Mouse (Mus musculus) stomach, embryonic 14.5 days (tissue): Measurements from ENCODE around the gene Rin3. TPM values are rescaled to one million over a fixed set of nuclear protein-coding genes. Genes with fewer than 3 reads are reported as not detected.
A peak's percentile ranks its signal among the peaks of the same experiment; 100 is the strongest.

Source experiments
- ATAC-seq: fragments of 200-750 bp; cut with Nextera tagmentation; 2 replicates; pipeline ENCODE4 v1.8.0; 2017; ENCODE audit warnings: low read depth, moderate TSS enrichment; ENCODE audit not compliant: insufficient number of reproducible peaks, insufficient read depth, low FRiP score
- H3K27ac ChIP-seq: fragments of 300-500 bp; sonication (generic); 2 replicates; pipeline ENCODE4 v1.5.1; 2014; ENCODE audit warnings: mild to moderate bottlenecking, low read length, moderate library complexity, mixed read lengths
- H3K27me3 ChIP-seq: fragments of 300-500 bp; sonication (generic); 2 replicates; pipeline ENCODE4 v1.6.1; 2014; ENCODE audit warnings: low read length, control low read depth, mixed read lengths; ENCODE audit not compliant: control insufficient read depth, insufficient read depth
- H3K36me3 ChIP-seq: fragments of 300-500 bp; sonication (generic); 2 replicates; pipeline ENCODE4 v1.6.1; 2014; ENCODE audit warnings: mild to moderate bottlenecking, control low read depth, low read length, moderate library complexity, mixed read lengths; ENCODE audit not compliant: control insufficient read depth, insufficient read depth
- H3K4me1 ChIP-seq: fragments of 300-500 bp; sonication (generic); 2 replicates; pipeline ENCODE4 v1.6.1; 2014; ENCODE audit warnings: low read length, control low read depth, mixed read lengths; ENCODE audit not compliant: control insufficient read depth, insufficient read depth
- H3K4me2 ChIP-seq: fragments of 300-500 bp; sonication (generic); replicated peaks from 2 replicates; pipeline ENCODE4 v1.6.1; 2014; ENCODE audit warnings: low read depth, low read length, control low read depth
- H3K4me3 ChIP-seq: fragments of 300-500 bp; sonication (generic); 2 replicates; pipeline ENCODE4 v1.5.1; 2014; ENCODE audit warnings: low read depth, low read length, control low read depth
- H3K9ac ChIP-seq: fragments of 300-500 bp; sonication (generic); replicated peaks from 2 replicates; pipeline ENCODE4 v1.6.1; 2014; ENCODE audit warnings: low read depth, mild to moderate bottlenecking, control low read depth, low read length, moderate library complexity, mixed read lengths
- H3K9me3 ChIP-seq: fragments of 300-500 bp; sonication (generic); 2 replicates; pipeline ENCODE4 v1.6.1; 2016; ENCODE audit warnings: low read depth, low read length, control low read depth; ENCODE audit not compliant: control insufficient read depth
- whole genome bisulfite sequencing: fragments of 180-500 bp; shearing (Covaris S2); extraction: QIAGEN DNeasy Blood & Tissue Kit; methylation state at CpG from one replicate; pipeline ENCODE4 v1.1.7; 2014; 5-methylcytosine and 5-hydroxymethylcytosine counted together
- polyA plus RNA-seq: library from polyadenylated mRNA; unstranded; fragments of >200 nt; fragmentation: Nextera tagmentation; extraction: Ambion mirVana; gene quantifications from 2 replicates; pipeline ENCODE4 v1.2.1, GENCODE M21; 2014

Rin3 gene
- polyA plus RNA-seq, 1 experiment from 2014 or later, result 12.1 TPM

DNA sequence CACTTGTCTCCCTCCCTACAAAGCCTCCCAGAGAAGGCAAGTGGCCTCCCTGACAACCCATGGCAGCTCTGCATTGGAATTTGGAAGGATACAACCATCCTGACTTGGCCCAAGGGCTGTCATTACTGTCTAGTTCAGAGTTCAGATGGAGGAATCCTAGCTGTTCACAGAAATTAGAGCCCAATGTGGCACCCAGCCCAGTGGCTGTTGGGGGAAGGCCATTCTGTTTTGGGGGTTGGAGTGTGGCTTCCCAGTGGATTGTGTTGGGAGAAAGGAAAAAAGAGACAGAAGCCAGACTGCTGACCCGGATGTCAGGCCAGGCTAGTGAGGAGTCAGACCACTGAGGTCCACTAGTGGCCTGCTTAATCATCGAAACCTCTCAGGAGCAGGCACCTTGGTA lies 40.5 kb downstream of the Rin3 start:
- H3K4me2 ChIP-seq, result no peak overlapping the region
- no peak overlapping the region for H3K4me3 ChIP-seq
- WGBS, result 78% methylated on average over 2 of the region's 2 CpGs
- H3K27me3 ChIP-seq, result no peaks in the 10 kb centered on the region
- no peak overlapping the region for H3K9ac ChIP-seq
- H3K36me3 ChIP-seq, result no peaks in the 10 kb centered on the region
- no peak; the same call in 1 of the 2 replicates for ATAC-seq
- 0 out of 2 replicates have a peak, but pooled peaks cover 11% of the 10 kb centered on the region for H3K4me1 ChIP-seq
- H3K9me3 ChIP-seq, result no peaks in the 10 kb centered on the region
- peak overlapping the region; percentile 7; the same call in 1 of the 2 replicates for H3K27ac ChIP-seq

DNA sequence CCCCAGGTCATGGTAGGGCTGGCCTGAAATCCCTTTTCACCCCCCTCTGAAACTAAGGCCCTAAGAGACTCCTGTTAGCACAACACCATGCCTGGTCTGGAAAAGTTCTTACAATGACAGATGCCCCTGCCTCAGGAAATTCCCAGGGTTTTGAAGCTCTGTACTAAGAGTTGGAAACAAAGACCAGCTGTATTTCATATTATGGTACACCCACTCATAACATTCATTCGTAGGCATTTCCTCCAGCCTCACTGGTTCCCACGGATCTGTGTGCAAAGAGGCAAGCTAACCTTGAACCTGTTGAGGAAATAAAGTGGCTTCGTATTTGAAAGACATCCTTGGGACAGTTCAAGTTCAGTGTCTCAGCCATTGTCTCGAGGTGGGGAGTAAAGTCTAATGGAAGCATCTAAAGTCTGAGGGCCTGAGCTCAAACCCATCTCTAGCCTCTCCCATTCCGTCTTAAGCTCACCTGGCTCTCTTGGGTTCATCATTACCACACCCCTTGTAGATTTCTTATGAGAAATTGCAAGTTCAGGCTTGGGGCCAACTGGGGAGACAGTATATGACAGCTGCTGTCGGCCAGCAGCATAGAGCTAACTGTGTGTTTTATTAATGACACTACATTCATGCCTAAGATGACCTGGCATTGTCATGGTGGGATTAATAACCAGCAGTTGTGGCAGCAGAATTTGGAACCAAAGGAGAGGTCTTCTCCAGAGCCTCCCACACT lies 41.5 kb downstream of the Rin3 start:
- WGBS, result 55% methylated on average over 6 of the region's 6 CpGs
- Histone ChIP-seq H3K9ac (no peak overlapping the region), H3K27me3 (no peaks in the 10 kb centered on the region), H3K9me3 (no peaks in the 10 kb centered on the region), H3K4me1 (0 out of 2 replicates have a peak, but pooled peaks cover 11% of the 10 kb centered on the region), H3K27ac (peak overlapping the region; percentile 44; the same call in 1 of the 2 replicates), H3K36me3 (no peaks in the 10 kb centered on the region), H3K4me2 (no peak overlapping the region), H3K4me3 (no peak overlapping the region)
- no peak; the same call in 1 of the 2 replicates for ATAC-seq

GRCm38 (mm10) chr12:102324886-102325220 lies 42.0 kb downstream of the Rin3 start:
- H3K27ac ChIP-seq, result peak overlapping the region; percentile 44; the same call in 1 of the 2 replicates
- no peaks in the 10 kb centered on the region for H3K36me3 ChIP-seq
- no peak overlapping the region for H3K4me3 ChIP-seq
- WGBS, result 75% methylated on average over 2 of the region's 2 CpGs
- no peak for ATAC-seq
- H3K27me3 ChIP-seq, result no peaks in the 10 kb centered on the region
- 0 out of 2 replicates have a peak, but pooled peaks cover 11% of the 10 kb centered on the region for H3K4me1 ChIP-seq
- no peak overlapping the region for H3K4me2 ChIP-seq
- H3K9ac ChIP-seq, result no peak overlapping the region
- no peaks in the 10 kb centered on the region for H3K9me3 ChIP-seq

- Histone ChIP-seq H3K9ac (no peak overlapping the region), H3K4me3 (no peak overlapping the region), H3K9me3 (no peaks in the 10 kb centered on the region), H3K27ac (no peak overlapping the region), H3K27me3 (no peaks in the 10 kb centered on the region), H3K36me3 (no peaks in the 10 kb centered on the region), H3K4me2 (no peak overlapping the region), H3K4me1 (0 out of 2 replicates have a peak, but pooled peaks cover 11% of the 10 kb centered on the region)
- no peak for ATAC-seq
- WGBS, result 74% methylated on average over 2 of the region's 2 CpGs
Measured at GRCm38 (mm10) chr12:102326753-102327340, 44.0 kb downstream of the Rin3 start.

DNA sequence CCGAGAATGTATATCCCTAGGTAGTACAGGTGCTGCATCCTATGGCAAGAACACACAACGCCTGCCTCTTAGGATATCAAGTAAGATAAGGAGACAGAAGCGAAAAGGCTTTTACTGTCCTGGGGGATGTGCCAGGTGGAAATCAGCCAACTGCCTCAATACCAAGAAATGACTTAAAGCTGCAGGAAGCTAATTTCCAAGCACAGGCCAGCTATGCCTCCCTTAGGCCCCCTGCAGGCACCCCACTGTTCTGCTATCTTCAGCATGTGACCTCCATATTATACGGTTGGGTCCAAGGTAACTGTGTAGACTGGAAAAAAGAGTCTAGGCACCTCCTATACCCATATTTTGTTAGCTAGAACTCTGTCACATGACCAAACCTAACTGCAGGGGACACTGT lies 44.7 kb downstream of the Rin3 start:
- 75% methylated on average over 4 of the region's 4 CpGs for WGBS
- H3K4me2 ChIP-seq, result no peak overlapping the region
- no peak overlapping the region for H3K4me3 ChIP-seq
- no peak overlapping the region for H3K27ac ChIP-seq
- no peaks in the 10 kb centered on the region for H3K27me3 ChIP-seq
- no peaks in the 10 kb centered on the region for H3K36me3 ChIP-seq
- H3K9ac ChIP-seq, result no peak overlapping the region
- 0 out of 2 replicates have a peak, but pooled peaks cover 11% of the 10 kb centered on the region for H3K4me1 ChIP-seq
- ATAC-seq, result no peak
- no peaks in the 10 kb centered on the region for H3K9me3 ChIP-seq

- no peak overlapping the region for H3K4me3 ChIP-seq
- 81% methylated on average over 4 of the region's 4 CpGs for WGBS
- H3K36me3 ChIP-seq, result no peaks in the 10 kb centered on the region
- H3K27me3 ChIP-seq, result no peaks in the 10 kb centered on the region
- 0 out of 2 replicates have a peak, but pooled peaks cover 9% of the 10 kb centered on the region for H3K4me1 ChIP-seq
- H3K9ac ChIP-seq, result no peak overlapping the region
- no peaks in the 10 kb centered on the region for H3K9me3 ChIP-seq
- ATAC-seq, result no peak
- no peak overlapping the region for H3K27ac ChIP-seq
- H3K4me2 ChIP-seq, result no peak overlapping the region
Measured at GRCm38 (mm10) chr12:102328090-102328489, 45.2 kb downstream of the Rin3 start.

DNA sequence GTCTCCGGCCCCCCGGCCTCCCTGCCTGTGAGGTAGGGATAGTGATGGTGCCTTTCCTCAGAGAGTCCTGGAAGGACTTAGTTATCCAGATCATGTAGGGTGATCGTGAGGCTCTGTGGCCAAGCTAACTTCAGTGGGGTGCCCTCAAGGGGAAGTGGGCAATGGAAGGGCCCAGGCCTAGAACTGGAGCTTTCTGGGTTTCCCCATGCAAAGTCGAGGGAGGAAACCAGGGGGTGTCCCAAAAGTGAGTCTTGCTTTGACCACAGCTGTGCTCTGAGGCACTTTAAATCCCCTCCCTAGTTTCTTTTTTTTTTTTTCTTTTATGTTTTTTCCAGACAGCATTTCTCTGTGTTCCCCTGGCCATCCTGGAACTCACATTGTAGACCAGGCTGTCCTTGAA lies 47.3 kb downstream of the Rin3 start:
- ATAC-seq, result no peak
- no peak overlapping the region for H3K4me3 ChIP-seq
- H3K27ac ChIP-seq, result no peak overlapping the region
- no peak overlapping the region for H3K9ac ChIP-seq
- no peaks in the 10 kb centered on the region for H3K9me3 ChIP-seq
- WGBS, result 90% methylated on average over 4 of the region's 4 CpGs
- H3K27me3 ChIP-seq, result no peaks in the 10 kb centered on the region
- H3K4me1 ChIP-seq, result no peaks in the 10 kb centered on the region
- no peak overlapping the region for H3K4me2 ChIP-seq
- H3K36me3 ChIP-seq, result no peaks in the 10 kb centered on the region

DNA sequence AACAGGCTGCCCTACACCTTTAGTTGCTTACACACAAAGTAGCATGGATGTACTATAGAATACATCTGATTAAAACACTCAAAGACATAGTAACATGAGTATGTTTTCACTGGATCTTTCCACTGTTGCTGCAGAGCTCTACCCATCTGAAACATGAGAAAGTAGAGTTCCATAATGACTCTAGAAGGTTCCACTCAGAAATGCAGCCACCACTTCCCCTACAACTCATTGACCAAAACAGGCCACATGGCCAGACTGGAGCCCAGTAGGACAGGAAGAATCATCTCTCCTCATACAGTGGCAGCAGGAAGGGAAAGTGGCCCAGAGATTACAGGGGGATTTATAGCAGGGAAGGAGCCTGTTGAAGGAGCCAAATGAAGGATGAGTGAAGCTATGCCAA lies 47.9 kb downstream of the Rin3 start:
- H3K36me3 ChIP-seq, result no peaks in the 10 kb centered on the region
- no peak for ATAC-seq
- H3K9ac ChIP-seq, result no peak overlapping the region
- H3K9me3 ChIP-seq, result no peaks in the 10 kb centered on the region
- no peak overlapping the region for H3K27ac ChIP-seq
- H3K4me1 ChIP-seq, result no peaks in the 10 kb centered on the region
- H3K4me2 ChIP-seq, result no peak overlapping the region
- no peak overlapping the region for H3K4me3 ChIP-seq
- H3K27me3 ChIP-seq, result no peaks in the 10 kb centered on the region
